Mouse (Mus musculus) limb, embryonic 14.5 days (tissue): ENCODE measurements around the gene Timm8a2. TPM values are rescaled to one million over a fixed set of nuclear protein-coding genes. Genes with fewer than 3 reads are reported as not detected.
"Not testable (repeated sequence)": the region's sequence is repeated elsewhere in the genome, so short reads cannot be mapped to it uniquely, and the experiment has no call there.

Source experiments
- ATAC-seq: fragments of 200-750 bp; cut with Nextera tagmentation; 2 replicates; pipeline ENCODE4 v1.8.0; 2017; ENCODE audit warnings: low read depth, moderate number of reproducible peaks, moderate TSS enrichment; ENCODE audit not compliant: low FRiP score
- DNase-seq: peaks from one replicate; pipeline ENCODE4 v3.0.0-alpha.2; 2015; ENCODE audit warnings: low spot score
- H3K27ac ChIP-seq: fragments of 300-500 bp; sonication (generic); replicated peaks from 2 replicates; pipeline ENCODE4 v1.5.1; 2014; ENCODE audit warnings: low read depth, mild to moderate bottlenecking, low read length, moderate library complexity, mixed read lengths
- H3K27me3 ChIP-seq: fragments of 300-500 bp; sonication (generic); 2 replicates; pipeline ENCODE4 v1.6.1; 2014; ENCODE audit warnings: low read length, mixed read lengths; ENCODE audit not compliant: control insufficient read depth, insufficient read depth
- H3K36me3 ChIP-seq: fragments of 300-500 bp; sonication (generic); 2 replicates; pipeline ENCODE4 v1.6.1; 2014; ENCODE audit warnings: mild to moderate bottlenecking, low read length, moderate library complexity, mixed read lengths; ENCODE audit not compliant: control insufficient read depth, insufficient read depth
- H3K4me1 ChIP-seq: fragments of 300-500 bp; sonication (generic); 2 replicates; pipeline ENCODE4 v1.6.1; 2014; ENCODE audit warnings: antibody characterized with exemption, low read length, mixed read lengths; ENCODE audit not compliant: control insufficient read depth, insufficient read depth
- H3K4me2 ChIP-seq: fragments of 300-500 bp; sonication (generic); replicated peaks from 2 replicates; pipeline ENCODE4 v1.6.1; 2014; ENCODE audit warnings: low read depth, mild to moderate bottlenecking, low read length, moderate library complexity; ENCODE audit not compliant: severe bottlenecking
- H3K4me3 ChIP-seq: fragments of 300-500 bp; sonication (generic); replicated peaks from 2 replicates; pipeline ENCODE4 v1.5.1; 2014; ENCODE audit warnings: low read length
- H3K9ac ChIP-seq: fragments of 300-500 bp; sonication (generic); 2 replicates; pipeline ENCODE4 v1.6.1; 2014; ENCODE audit warnings: mild to moderate bottlenecking, low read depth, low read length, moderate library complexity; ENCODE audit not compliant: severe bottlenecking
- H3K9me3 ChIP-seq: fragments of 300-500 bp; sonication (generic); 2 replicates; pipeline ENCODE4 v1.6.1; 2016; ENCODE audit warnings: low read length; ENCODE audit not compliant: control insufficient read depth
- POLR2A ChIP-seq: fragments of 200-500 bp; IDR thresholded peaks from 2 replicates; pipeline ENCODE4 v1.8.0; 2012; ENCODE audit warnings: inconsistent platforms, mild to moderate bottlenecking, moderate library complexity, borderline replicate concordance; ENCODE audit not compliant: insufficient read depth, insufficient read length; ENCODE audit errors: extremely low read depth
- whole genome bisulfite sequencing: fragments of 180-500 bp; shearing (Covaris S2); extraction: QIAGEN DNeasy Blood & Tissue Kit; methylation state at CpG from one replicate; pipeline ENCODE4 v1.1.7; 2014; 5-methylcytosine and 5-hydroxymethylcytosine counted together
- polyA plus RNA-seq, 2 experiments: library from polyadenylated mRNA; depleted of rRNA in 1 of 2; stranded (reverse) in 1 of 2; unstranded in 1 of 2; fragments of >200 nt; fragmentation: Nextera tagmentation in 1 of 2; extraction: Ambion mirVana in 1 of 2; gene quantifications; 2 replicates each; pipeline versions ENCODE4 v1.2.1 to v1.2.3; 2012 to 2014

Gene Timm8a2
- polyA plus RNA-seq, 2 experiments: 0.20 TPM; not detected in 1

DNA sequence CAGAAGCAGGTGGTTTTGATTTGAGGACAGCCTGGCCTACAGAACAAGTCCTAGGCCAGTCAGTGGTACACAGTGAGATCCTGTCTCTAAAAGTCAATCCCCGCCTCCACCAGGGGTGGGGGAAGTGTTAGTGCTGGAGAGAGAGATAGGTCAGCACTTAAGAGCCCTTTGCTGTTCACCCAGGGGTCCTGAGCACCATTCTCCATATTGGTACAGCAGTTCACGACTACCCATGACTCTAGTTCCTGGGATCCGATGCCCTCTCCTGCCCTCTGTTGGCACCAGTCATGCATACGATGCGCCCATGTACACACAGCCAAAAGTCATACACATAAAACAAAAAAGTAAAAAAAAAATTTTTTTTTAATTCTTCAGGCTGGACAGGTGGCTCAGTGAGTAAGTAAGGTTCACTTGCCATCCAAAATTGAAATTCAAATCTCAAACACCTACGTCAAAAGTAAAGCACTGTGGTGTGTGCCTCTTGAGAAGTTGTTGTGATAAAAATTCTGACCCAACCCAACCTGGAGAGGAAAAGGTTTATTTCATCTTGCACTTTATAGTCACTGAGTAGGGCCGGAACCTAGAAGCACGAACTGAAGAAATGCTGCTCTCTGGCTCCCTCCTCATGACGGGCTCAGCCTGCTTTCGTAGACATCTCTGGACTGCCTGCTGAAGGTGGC is 28.1 kb downstream of the Timm8a2 start:
- H3K4me2 ChIP-seq: no peak overlapping the region
- H3K9me3 ChIP-seq: no peaks in the 10 kb centered on the region
- DNase-seq: no peak
- H3K9ac ChIP-seq: no peak overlapping the region
- no peaks in the 10 kb centered on the region for H3K36me3 ChIP-seq
- H3K4me3 ChIP-seq: no peak overlapping the region
- no peak for ATAC-seq
- H3K4me1 ChIP-seq: no peaks in the 10 kb centered on the region
- H3K27me3 ChIP-seq: no peaks in the 10 kb centered on the region
- TF ChIP-seq POLR2A: no peak
- no peak overlapping the region for H3K27ac ChIP-seq
- WGBS: 73% methylated on average over 10 of the region's 10 CpGs

- WGBS: 75% methylated on average over 5 of the region's 5 CpGs
- no peaks in the 10 kb centered on the region for H3K4me1 ChIP-seq
- H3K4me3 ChIP-seq: no peak overlapping the region
- H3K9me3 ChIP-seq: no peaks in the 10 kb centered on the region
- no peak overlapping the region for H3K4me2 ChIP-seq
- H3K27me3 ChIP-seq: no peaks in the 10 kb centered on the region
- no peak overlapping the region for H3K9ac ChIP-seq
- H3K36me3 ChIP-seq: no peaks in the 10 kb centered on the region
- ATAC-seq: no peak
- H3K27ac ChIP-seq: no peak overlapping the region
- no peak for TF ChIP-seq POLR2A
- DNase-seq: no peak
Observed at GRCm38 (mm10) chr14:122063599-122063998, 29.1 kb downstream of the Timm8a2 start.

GRCm38 (mm10) chr14:122064519-122064918 is 30.0 kb downstream of the Timm8a2 start:
- H3K9ac ChIP-seq: no peak overlapping the region
- H3K4me3 ChIP-seq: no peak overlapping the region
- no peaks in the 10 kb centered on the region for H3K4me1 ChIP-seq
- H3K36me3 ChIP-seq: no peaks in the 10 kb centered on the region
- WGBS: 3% methylated on average over 2 of the region's 2 CpGs
- H3K27me3 ChIP-seq: no peaks in the 10 kb centered on the region
- H3K4me2 ChIP-seq: no peak overlapping the region
- no peak for TF ChIP-seq POLR2A
- no peak overlapping the region for H3K27ac ChIP-seq
- H3K9me3 ChIP-seq: no peaks in the 10 kb centered on the region
- no peak for ATAC-seq
- DNase-seq: peak; percentile 45

DNA sequence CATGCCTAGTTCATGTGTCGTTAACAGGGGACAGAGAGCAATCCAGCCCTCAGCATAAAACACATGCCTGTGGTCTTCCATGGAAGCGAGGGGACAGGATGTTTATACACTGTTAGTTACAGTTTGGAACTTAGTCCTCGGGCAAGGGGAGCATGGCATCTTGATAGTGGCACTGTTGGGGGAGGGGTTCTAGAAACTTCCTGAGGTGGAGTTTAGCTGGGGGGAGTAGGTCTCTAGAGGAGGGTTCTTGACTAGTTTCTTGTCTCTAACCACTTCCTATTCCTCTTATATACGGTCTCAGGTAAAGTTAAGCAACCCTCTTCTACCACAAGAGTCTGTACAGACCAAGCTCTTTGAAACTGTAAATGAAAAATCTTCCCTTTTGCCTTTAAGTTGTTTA is 31.8 kb downstream of the Timm8a2 start:
- Histone ChIP-seq H3K4me3 (no peak overlapping the region), H3K4me1 (no peaks in the 10 kb centered on the region), H3K4me2 (no peak overlapping the region), H3K27ac (no peak overlapping the region), H3K27me3 (no peaks in the 10 kb centered on the region), H3K9ac (no peak overlapping the region), H3K36me3 (no peaks in the 10 kb centered on the region), H3K9me3 (no peaks in the 10 kb centered on the region)
- DNase-seq (no peak), ATAC-seq (no peak)
- 63% methylated on average over 4 of the region's 4 CpGs for WGBS
- no peak for TF ChIP-seq POLR2A

DNA sequence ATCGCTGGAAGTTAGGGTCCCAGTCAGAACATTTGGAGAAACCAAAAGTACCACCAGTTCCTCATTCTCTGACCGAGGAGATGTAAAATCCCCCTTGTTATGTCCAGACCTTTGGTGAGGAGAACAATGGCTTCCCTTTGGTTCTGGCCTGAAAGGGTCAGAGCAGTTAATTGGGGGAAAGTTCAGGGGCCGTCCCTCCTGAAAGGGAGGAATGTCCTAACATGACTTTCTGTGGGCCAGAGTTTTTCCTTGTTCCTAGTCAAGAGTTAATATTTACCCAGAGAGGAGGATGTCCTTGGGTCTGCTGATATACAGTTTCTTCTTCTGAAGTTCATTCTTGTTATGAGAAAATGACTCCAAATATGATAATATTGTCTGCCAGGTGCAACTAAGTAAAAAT is 33.6 kb downstream of the Timm8a2 start:
- not testable (repeated sequence) for ATAC-seq, DNase-seq, H3K36me3 ChIP-seq, H3K4me2 ChIP-seq, H3K27ac ChIP-seq, H3K4me3 ChIP-seq, H3K4me1 ChIP-seq, H3K9ac ChIP-seq, H3K27me3 ChIP-seq, H3K9me3 ChIP-seq
- 75% methylated on average over 3 of the region's 3 CpGs for WGBS
